Mouse (Mus musculus) myocyte (in vitro differentiated cells): ENCODE measurements at regions not wholly inside any gene's neighbourhood (a gene's known extent, or its start where the extent isn't known, plus 50 kb on each side); places are given as distances from the start of the nearest gene placed in this dataset.

Experiments
- CEBPB ChIP-seq: IDR thresholded peaks from 2 replicates; pipeline ENCODE4 v1.6.1; 2011; ENCODE audit warnings: mild to moderate bottlenecking, moderate library complexity; ENCODE audit not compliant: poor library complexity, insufficient read depth, severe bottlenecking
- REST ChIP-seq: IDR thresholded peaks from one replicate; pipeline ENCODE4 v1.6.1; 2011; ENCODE audit warnings: mild to moderate bottlenecking, control low read depth, moderate library complexity; ENCODE audit not compliant: insufficient read depth, insufficient read length

DNA sequence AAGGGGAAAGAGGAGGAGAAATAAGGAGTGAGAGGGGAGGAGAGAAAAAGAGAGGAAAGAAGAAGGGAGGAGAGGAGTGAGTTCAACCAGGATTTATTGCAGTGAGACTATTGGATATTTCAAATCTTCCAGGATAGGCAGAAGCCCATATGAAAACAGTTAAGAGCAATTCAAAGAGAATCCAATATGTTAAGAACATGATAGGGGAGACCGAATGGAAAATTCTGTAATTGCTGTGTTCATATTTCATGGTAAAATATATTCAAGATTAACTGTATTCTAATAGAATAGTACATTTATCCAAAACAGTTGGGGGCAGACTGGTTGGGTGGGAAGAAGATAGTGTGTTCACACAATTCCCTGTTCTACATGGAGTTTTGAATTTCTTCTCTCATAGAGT, 96.3 kb upstream of the Pdzrn3 start:
- TF ChIP-seq REST (no peak), CEBPB (no peak)
